Mouse (Mus musculus) cortical plate, adult 2 months (tissue): ENCODE measurements at regions not wholly inside any gene's neighbourhood (a gene's known extent, or its start where the extent isn't known, plus 50 kb on each side); places are given as distances from the start of the nearest gene placed in this dataset.

ENCODE experiments used
- H3K27ac ChIP-seq: fragments of 200-500 bp; 2 replicates; pipeline ENCODE4 v1.5.1; 2012; ENCODE audit warnings: low read length, control low read depth, inconsistent platforms; ENCODE audit not compliant: insufficient read depth
- H3K4me1 ChIP-seq: fragments of 200-500 bp; 2 replicates; pipeline ENCODE4 v1.6.1; 2011; ENCODE audit warnings: low read length; ENCODE audit not compliant: control insufficient read depth, insufficient read depth
- H3K4me3 ChIP-seq: fragments of 200-500 bp; 2 replicates; pipeline ENCODE4 v1.5.1; 2011; ENCODE audit warnings: mild to moderate bottlenecking, low read length, control low read depth; ENCODE audit not compliant: insufficient read depth
- CTCF ChIP-seq: fragments of 200-500 bp; IDR thresholded peaks from 2 replicates; pipeline ENCODE4 v1.5.1; 2011; ENCODE audit warnings: mild to moderate bottlenecking, control low read depth, low read length; ENCODE audit not compliant: insufficient read depth; ENCODE audit errors: extremely low read depth
- POLR2A ChIP-seq: fragments of 200-500 bp; IDR thresholded peaks from 2 replicates; pipeline ENCODE4 v1.6.1; 2011; ENCODE audit warnings: mild to moderate bottlenecking, low read length, control low read depth; ENCODE audit not compliant: insufficient read depth; ENCODE audit errors: extremely low read depth

DNA sequence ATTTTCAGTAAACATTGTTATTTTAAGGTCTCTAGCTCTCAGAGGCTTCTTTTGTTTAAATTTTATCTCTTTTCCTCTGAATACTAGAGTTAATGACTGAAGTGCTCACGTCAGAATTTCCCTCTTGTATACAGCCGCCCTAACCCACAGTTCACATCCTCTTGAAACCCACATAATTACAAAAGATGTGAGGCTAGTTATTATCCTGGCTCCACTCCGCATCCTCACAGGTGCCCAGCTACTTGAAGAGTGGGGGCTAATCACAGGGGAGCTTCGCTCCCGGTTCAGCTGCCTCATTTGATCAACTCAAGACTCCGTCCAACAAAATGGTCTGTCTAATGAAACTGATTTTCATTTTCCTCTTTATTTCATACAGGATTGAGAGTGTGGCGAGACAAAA is 499.6 kb upstream of the Fam92a start:
- no peak overlapping the region for H3K4me3 ChIP-seq
- TF ChIP-seq CTCF (no peak), POLR2A (no peak)
- H3K27ac ChIP-seq: no peak overlapping the region
- H3K4me1 ChIP-seq: no peaks in the 10 kb centered on the region

DNA sequence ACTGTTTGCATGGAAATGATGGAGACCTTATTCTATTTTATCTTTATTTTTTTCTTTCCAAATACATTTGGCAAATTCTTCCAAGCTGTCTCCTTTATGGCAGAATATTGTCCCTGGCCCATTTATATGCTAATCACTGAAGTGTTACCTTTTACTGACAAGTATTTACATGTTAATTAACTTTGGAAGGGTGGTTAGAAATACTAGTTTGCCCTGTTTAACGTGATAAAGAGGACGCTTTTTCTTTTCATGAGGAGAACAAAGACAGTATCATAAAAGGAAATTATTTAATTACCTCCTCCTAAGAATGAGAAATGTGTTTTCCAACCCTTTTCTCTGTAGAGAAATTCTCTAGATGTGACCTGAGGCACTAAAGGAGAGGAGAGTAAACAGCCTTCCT is 491.4 kb upstream of the Fam92a start:
- TF ChIP-seq POLR2A: no peak
- no peak for TF ChIP-seq CTCF
- Histone ChIP-seq H3K4me3 (no peak overlapping the region), H3K4me1 (no peaks in the 10 kb centered on the region), H3K27ac (no peak overlapping the region)

GRCm38 (mm10) chr4:12662683-12663082 is 490.9 kb upstream of the Fam92a start:
- TF ChIP-seq POLR2A (no peak), CTCF (no peak)
- Histone ChIP-seq H3K4me1 (no peaks in the 10 kb centered on the region), H3K4me3 (no peak overlapping the region), H3K27ac (no peak overlapping the region)

- no peaks in the 10 kb centered on the region; the same call in 1 of the 2 replicates for H3K4me1 ChIP-seq
- TF ChIP-seq POLR2A (no peak), CTCF (no peak)
- no peak overlapping the region for H3K27ac ChIP-seq
- no peak overlapping the region for H3K4me3 ChIP-seq
Observed at GRCm38 (mm10) chr4:12659084-12659483, 487.3 kb upstream of the Fam92a start.

DNA sequence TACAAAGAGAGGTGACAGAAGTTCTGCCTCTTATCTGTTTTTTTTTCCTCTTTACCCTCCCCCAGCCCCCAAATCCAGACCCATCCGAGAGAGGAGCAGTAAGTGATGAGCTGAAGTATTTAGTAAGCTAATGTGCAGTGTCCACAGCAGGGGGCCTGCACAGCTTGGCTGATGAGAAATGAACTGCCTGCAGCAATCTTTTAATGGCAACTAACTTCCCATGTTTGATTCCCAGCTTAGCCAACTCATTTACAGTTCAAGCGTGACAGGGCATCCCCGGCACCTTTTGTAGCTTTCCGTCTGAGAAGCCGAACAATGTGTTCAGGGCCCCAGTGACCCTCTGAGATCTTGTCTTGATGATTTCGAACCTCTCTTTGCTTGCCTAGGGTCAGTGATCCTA is 486.8 kb upstream of the Fam92a start:
- Histone ChIP-seq H3K4me1 (no peaks in the 10 kb centered on the region; the same call in 1 of the 2 replicates), H3K27ac (no peak overlapping the region), H3K4me3 (no peak overlapping the region)
- TF ChIP-seq POLR2A (no peak), CTCF (no peak)

DNA sequence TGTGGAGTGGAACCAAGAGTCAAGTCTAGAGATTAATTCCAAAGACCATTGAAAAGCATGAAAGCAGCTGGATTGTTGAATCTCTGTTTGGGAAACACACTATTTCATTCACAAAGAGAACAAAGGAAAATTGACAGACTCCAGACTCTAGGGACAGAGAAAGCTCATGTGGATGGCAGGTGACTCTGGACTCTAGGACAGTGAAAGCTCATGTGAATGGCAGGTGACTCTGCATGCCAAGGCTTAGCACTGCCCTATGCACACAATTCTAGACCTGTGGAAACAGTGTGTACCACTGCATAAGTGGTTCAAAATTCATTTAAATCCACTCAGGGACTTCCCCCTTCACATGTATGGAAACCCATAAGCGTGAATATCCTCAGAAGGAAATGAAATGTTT is 486.0 kb upstream of the Fam92a start:
- Histone ChIP-seq H3K27ac (no peak overlapping the region), H3K4me1 (no peaks in the 10 kb centered on the region; the same call in 1 of the 2 replicates), H3K4me3 (no peak overlapping the region)
- TF ChIP-seq POLR2A (no peak), CTCF (no peak)

DNA sequence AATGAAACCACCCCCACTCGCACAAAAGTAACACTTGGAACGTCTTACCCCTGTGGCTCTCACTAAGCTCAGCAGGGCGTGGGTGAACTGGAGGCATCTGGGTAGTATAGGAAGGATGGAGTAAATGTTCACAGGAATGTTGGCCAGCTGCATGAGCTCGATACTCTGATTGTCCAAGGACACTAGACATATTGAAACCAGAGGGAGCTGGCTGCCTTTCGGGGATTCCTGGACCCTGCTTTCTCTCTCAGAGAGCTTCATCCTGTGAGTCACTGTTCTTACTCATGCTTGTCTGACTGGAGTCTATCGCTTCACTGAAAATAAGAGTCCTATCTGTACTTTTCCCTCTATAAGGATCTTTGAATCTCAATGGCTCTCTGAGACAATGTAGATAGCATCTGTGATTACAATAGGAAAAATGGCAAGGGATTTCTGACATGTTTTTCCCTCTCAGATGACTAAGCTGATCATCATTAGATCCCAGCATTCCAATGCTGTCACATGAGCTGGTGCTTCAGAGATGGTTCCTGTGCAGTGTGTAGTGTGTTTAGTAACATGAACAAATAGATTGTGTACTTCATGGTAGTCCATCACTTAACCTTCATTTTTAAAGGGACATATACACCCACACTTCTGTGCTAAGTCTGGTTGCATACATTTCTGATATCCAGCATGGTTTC is 485.2 kb upstream of the Fam92a start:
- H3K27ac ChIP-seq: no peak overlapping the region
- H3K4me3 ChIP-seq: no peak overlapping the region
- H3K4me1 ChIP-seq: no peaks in the 10 kb centered on the region; the same call in 1 of the 2 replicates
- TF ChIP-seq CTCF: no peak

DNA sequence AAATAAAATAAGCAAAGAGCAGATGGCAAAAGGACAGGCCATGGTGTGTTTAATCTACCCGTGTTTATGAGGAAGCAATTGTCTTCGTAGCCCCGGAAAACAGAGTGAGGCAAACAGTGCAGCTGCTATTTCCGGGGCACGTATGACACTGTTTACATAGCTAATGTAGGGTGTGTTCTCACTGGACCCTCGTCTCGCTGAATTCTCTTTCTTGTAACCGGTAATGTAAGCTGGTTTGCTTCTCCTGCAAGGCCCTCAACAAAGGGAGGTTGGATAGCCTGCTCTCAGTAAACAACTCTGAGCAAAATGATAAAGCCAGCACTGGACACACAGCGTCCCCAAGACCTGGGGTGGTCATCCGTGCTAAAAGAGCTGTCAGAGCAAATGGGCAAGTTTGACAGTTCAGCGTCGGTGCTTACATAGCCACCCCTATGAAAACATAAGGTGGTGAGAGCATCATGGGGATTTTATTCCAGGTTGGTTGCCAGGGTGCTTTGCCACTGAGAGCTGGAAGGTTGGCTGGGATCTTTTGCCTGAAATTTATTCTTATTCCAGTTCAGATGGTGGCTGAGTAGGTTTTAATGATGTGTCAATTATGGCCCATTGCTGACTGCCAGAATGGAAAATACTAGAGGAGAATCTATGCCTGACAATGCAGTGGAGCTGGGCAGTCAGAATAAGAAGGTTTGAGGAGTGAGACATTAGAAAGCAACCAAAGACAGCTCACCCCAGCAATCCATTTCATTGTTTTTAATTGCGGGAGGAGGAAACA is 483.8 kb upstream of the Fam92a start:
- Histone ChIP-seq H3K4me3 (no peak overlapping the region), H3K4me1 (no peaks in the 10 kb centered on the region; the same call in 1 of the 2 replicates), H3K27ac (no peak overlapping the region)
- no peak for TF ChIP-seq CTCF
- TF ChIP-seq POLR2A: no peak

- no peak overlapping the region for H3K27ac ChIP-seq
- TF ChIP-seq CTCF (no peak), POLR2A (no peak)
- no peak overlapping the region for H3K4me3 ChIP-seq
- H3K4me1 ChIP-seq: no peaks in the 10 kb centered on the region; the same call in 1 of the 2 replicates
Observed at GRCm38 (mm10) chr4:12654568-12655456, 483.0 kb upstream of the Fam92a start.
